Mouse (Mus musculus) liver, embryonic 14.5 days (tissue): ENCODE results near the gene Smarcal1. TPM values are rescaled to one million over a fixed set of nuclear protein-coding genes. Genes with fewer than 3 reads are reported as not detected.

Experiments used
- ATAC-seq: fragments of 200-750 bp; cut with Nextera tagmentation; 2 replicates; pipeline ENCODE4 v1.8.0; 2017; ENCODE audit warnings: moderate number of reproducible peaks, mild to moderate bottlenecking, moderate library complexity; ENCODE audit not compliant: insufficient read depth
- DNase-seq, 3 experiments: peaks; one replicate each; pipeline ENCODE4 v3.0.0-alpha.2; 2012 to 2013; ENCODE audit warnings: low read depth in 3 of 3, low spot score in 3 of 3
- H3K27ac ChIP-seq: fragments of 300-500 bp; sonication (generic); 2 replicates; pipeline ENCODE4 v1.5.1; 2014; ENCODE audit warnings: moderate library complexity, mild to moderate bottlenecking, control low read depth, inconsistent platforms
- H3K27me3 ChIP-seq: fragments of 300-500 bp; sonication (generic); 2 replicates; pipeline ENCODE4 v1.6.1; 2014; ENCODE audit warnings: mild to moderate bottlenecking, low read length, moderate library complexity; ENCODE audit not compliant: control insufficient read depth, insufficient read depth
- H3K36me3 ChIP-seq: fragments of 300-500 bp; sonication (generic); replicated peaks from 2 replicates; pipeline ENCODE4 v1.6.1; 2014; ENCODE audit warnings: low read depth; ENCODE audit not compliant: control insufficient read depth, insufficient read depth
- H3K4me1 ChIP-seq, 2 experiments: fragments of 200-500 bp in 1 of 2; fragments of 300-500 bp in 1 of 2; sonication (generic) in 1 of 2; replicated peaks; 2 replicates each; pipeline ENCODE4 v1.6.1; 2012 to 2014; ENCODE audit warnings: antibody characterized with exemption in 1 of 2, inconsistent platforms in 1 of 2, low read length in 1 of 2; ENCODE audit not compliant: control insufficient read depth in 2 of 2, insufficient read depth in 2 of 2
- H3K4me2 ChIP-seq: fragments of 300-500 bp; sonication (generic); 2 replicates; pipeline ENCODE4 v1.6.1; 2014; ENCODE audit warnings: low read depth, mild to moderate bottlenecking, control low read depth, moderate library complexity
- H3K4me3 ChIP-seq, 2 experiments: fragments of 200-500 bp in 1 of 2; fragments of 300-500 bp in 1 of 2; sonication (generic) in 1 of 2; 2 replicates each; pipeline ENCODE4 v1.5.1; 2012 to 2014; ENCODE audit warnings: low read depth in 2 of 2, low read length in 2 of 2, mild to moderate bottlenecking in 2 of 2, control low read depth in 1 of 2, inconsistent platforms in 1 of 2, moderate library complexity in 1 of 2; ENCODE audit not compliant: insufficient read depth in 1 of 2
- H3K9ac ChIP-seq: fragments of 300-500 bp; sonication (generic); replicated peaks from 2 replicates; pipeline ENCODE4 v1.6.1; 2014; ENCODE audit warnings: mild to moderate bottlenecking, control low read depth, moderate library complexity
- H3K9me3 ChIP-seq: fragments of 300-500 bp; sonication (generic); 2 replicates; pipeline ENCODE4 v1.6.1; 2016; ENCODE audit warnings: low read length, mixed read lengths; ENCODE audit not compliant: control insufficient read depth
- CTCF ChIP-seq: IDR thresholded peaks from 2 replicates; pipeline ENCODE4 v1.5.1; 2016; ENCODE audit warnings: antibody characterized with exemption, low read depth, control low read depth
- EP300 ChIP-seq: IDR thresholded peaks from 2 replicates; pipeline ENCODE4 v1.6.1; 2016; ENCODE audit warnings: antibody characterized with exemption, low read depth
- WGBS: fragments of 180-500 bp; shearing (Covaris S2); extraction: QIAGEN DNeasy Blood & Tissue Kit; methylation state at CpG from one replicate; pipeline ENCODE4 v1.1.7; 2014; ENCODE audit not compliant: insufficient replicate concordance; 5-methylcytosine and 5-hydroxymethylcytosine counted together
- polyA plus RNA-seq, 2 experiments: library from polyadenylated mRNA; depleted of rRNA in 1 of 2; stranded (reverse) in 1 of 2; unstranded in 1 of 2; fragments of >200 nt; fragmentation: Nextera tagmentation in 1 of 2; extraction: Ambion mirVana in 1 of 2; gene quantifications; 2 replicates each; pipeline versions ENCODE4 v1.2.1 to v1.2.3; 2012 to 2014

Smarcal1 gene
- polyA plus RNA-seq, 2 experiments: 6.7 to 10.6 TPM

DNA sequence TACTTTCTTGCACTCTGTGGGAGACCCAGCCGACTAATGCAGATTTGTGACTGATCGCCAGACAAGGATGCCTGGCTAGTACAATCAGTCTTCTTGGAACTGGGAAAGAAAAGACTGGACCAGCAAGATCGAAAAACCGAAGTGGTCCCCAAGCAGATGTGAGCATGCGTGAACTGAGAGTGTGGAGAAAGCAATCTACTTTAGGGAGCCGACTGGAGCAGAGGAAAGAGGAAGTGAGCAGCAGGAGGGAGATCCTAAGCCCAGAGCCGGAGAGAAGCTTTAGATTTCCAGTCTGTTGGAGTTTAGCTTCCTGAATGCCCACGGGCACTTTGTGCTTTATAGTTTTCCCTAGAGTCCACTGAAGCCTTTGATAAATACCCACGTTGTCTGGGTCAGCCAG is 16.0 kb upstream of the Smarcal1 start:
- ATAC-seq (no peak), DNase-seq (no peak)
- H3K36me3 ChIP-seq: no peaks in the 10 kb centered on the region
- no peaks in the 10 kb centered on the region for H3K9me3 ChIP-seq
- no peak for TF ChIP-seq CTCF
- TF ChIP-seq EP300: no peak
- no peak overlapping the region for H3K9ac ChIP-seq
- H3K27me3 ChIP-seq: no peaks in the 10 kb centered on the region
- H3K4me1 ChIP-seq: no peaks in the 10 kb centered on the region
- no peak overlapping the region for H3K4me2 ChIP-seq
- no peak overlapping the region for H3K27ac ChIP-seq
- 20% methylated on average over 9 of the region's 9 CpGs for WGBS
- H3K4me3 ChIP-seq: no peak overlapping the region

DNA sequence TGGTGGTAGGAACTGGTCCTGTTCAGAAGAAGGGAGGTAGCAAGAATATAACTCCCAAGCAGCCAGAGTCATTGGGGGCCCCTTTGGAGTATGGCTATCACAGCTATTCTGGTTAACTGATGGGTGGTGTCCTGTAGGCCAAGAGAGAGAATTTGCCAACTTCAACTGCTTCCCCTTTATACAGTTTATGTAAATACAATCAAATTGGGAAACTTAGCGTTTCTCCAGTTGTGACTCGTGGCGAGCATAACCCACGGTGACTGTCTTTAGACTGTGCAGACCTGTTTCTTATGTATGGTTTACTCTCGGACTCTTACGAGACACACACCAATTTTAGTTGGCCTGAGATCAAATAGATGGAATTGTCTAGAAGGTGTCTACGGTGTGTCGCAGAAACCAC is 14.3 kb upstream of the Smarcal1 start:
- Histone ChIP-seq H3K9me3 (no peaks in the 10 kb centered on the region), H3K9ac (no peak overlapping the region), H3K4me3 (no peak overlapping the region), H3K27me3 (no peaks in the 10 kb centered on the region), H3K4me2 (no peak overlapping the region), H3K4me1 (no peaks in the 10 kb centered on the region), H3K27ac (no peak overlapping the region), H3K36me3 (no peaks in the 10 kb centered on the region)
- no peak for DNase-seq
- WGBS: 70% methylated on average over 8 of the region's 8 CpGs
- TF ChIP-seq EP300 (no peak), CTCF (no peak)
- no peak for ATAC-seq

DNA sequence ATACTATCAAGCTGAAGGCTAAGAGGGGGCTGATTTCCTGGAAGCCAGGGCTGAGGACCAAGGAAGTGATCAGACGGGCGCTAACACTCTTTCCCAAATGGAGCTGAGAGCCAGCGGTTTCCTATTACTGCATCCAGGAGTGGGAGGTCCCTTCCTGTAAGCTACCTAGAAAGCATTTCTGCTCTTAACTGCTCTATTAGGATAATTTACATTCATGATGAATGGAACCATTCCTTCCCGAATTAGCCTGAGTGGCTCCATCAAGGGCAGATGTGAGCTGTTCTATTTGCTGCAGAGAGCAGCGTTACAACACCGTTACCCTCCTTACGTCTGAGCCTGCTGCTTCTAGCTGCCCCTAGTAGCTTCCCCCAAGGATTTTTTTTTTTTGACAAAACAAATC is 9.0 kb upstream of the Smarcal1 start:
- WGBS: 49% methylated on average over 7 of the region's 7 CpGs
- Histone ChIP-seq H3K9me3 (no peaks in the 10 kb centered on the region), H3K4me1 (no peaks in the 10 kb centered on the region), H3K4me3 (no peak overlapping the region), H3K4me2 (no peak overlapping the region), H3K36me3 (no peaks in the 10 kb centered on the region), H3K9ac (no peak overlapping the region), H3K27me3 (no peaks in the 10 kb centered on the region; the same call in none of the 2 replicates), H3K27ac (no peak overlapping the region)
- TF ChIP-seq EP300 (no peak), CTCF (no peak)
- ATAC-seq (no peak), DNase-seq (no peak)

DNA sequence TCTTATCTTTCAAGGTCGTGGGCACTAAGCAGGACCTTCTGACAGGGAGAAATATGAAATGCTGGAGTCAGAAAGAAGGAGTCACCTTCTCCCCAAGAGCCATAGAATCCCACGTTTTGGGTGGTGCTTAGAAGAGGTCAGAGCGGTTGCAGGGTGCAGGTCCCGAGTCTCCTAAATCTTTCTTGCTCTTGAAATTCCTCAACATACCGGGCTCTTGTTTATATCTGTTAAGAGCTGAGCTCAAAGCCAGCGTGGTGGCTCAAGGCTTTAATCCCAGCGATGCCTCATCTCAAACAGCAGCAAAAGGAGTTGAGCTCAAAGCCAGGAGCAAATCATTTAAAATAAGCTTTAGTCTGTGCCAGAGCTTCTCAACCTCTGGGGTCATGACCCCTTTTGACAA is 8.4 kb upstream of the Smarcal1 start:
- no peak overlapping the region for H3K27ac ChIP-seq
- 38% methylated on average over 7 of the region's 7 CpGs for WGBS
- H3K9ac ChIP-seq: no peak overlapping the region
- no peak overlapping the region for H3K4me3 ChIP-seq
- DNase-seq (no peak), ATAC-seq (no peak)
- TF ChIP-seq EP300 (no peak), CTCF (no peak)
- H3K4me2 ChIP-seq: no peak overlapping the region
- H3K27me3 ChIP-seq: no peaks in the 10 kb centered on the region; the same call in none of the 2 replicates
- no peaks in the 10 kb centered on the region for H3K9me3 ChIP-seq
- H3K4me1 ChIP-seq: no peaks in the 10 kb centered on the region
- H3K36me3 ChIP-seq: no peaks in the 10 kb centered on the region

DNA sequence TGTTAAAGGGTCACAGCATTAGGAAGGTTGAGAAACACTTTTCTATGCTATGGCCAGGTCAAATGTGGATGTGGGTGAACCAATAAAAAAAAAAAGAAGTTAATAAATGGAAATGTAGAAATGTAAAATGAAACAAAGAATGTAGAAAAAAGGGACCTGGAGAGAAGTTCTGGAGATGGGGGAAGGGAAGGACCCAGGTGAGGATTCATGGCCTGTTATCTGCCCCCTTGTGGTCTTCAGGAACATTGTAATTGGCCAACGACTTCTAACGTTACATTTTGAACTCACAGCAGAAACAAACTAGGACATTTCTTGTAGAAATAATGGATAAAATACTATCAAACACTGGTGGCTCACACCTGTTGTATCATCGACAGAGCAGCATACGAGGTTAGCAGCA is 7.9 kb upstream of the Smarcal1 start:
- 30% methylated on average over 4 of the region's 4 CpGs for WGBS

More for the DNA sequence above, 7.9 kb upstream of the Smarcal1 start:
- peak; percentile 40; the same call in 1 of the 2 replicates for TF ChIP-seq CTCF
- no peak for TF ChIP-seq EP300
- Histone ChIP-seq H3K4me2 (no peak overlapping the region), H3K36me3 (no peaks in the 10 kb centered on the region), H3K9ac (no peak overlapping the region), H3K4me3 (no peak overlapping the region), H3K27me3 (no peaks in the 10 kb centered on the region; the same call in none of the 2 replicates), H3K9me3 (no peaks in the 10 kb centered on the region), H3K27ac (no peak overlapping the region), H3K4me1 (no peaks in the 10 kb centered on the region)
- ATAC-seq: no peak
- no peak for DNase-seq
